Mouse (Mus musculus) spleen, postnatal 0 days (tissue): ENCODE data around the gene Olfr1465. TPM values are rescaled to one million over a fixed set of nuclear protein-coding genes. Genes with fewer than 3 reads are reported as not detected.

Experiments
- polyA plus RNA-seq: library from polyadenylated mRNA; unstranded; fragments of >200 nt; fragmentation: Nextera tagmentation; extraction: Ambion mirVana; gene quantifications from 2 replicates; pipeline ENCODE4 v1.2.1, GENCODE M21; 2015

Gene Olfr1465
- not detected in 2 replicates for polyA plus RNA-seq

DNA sequence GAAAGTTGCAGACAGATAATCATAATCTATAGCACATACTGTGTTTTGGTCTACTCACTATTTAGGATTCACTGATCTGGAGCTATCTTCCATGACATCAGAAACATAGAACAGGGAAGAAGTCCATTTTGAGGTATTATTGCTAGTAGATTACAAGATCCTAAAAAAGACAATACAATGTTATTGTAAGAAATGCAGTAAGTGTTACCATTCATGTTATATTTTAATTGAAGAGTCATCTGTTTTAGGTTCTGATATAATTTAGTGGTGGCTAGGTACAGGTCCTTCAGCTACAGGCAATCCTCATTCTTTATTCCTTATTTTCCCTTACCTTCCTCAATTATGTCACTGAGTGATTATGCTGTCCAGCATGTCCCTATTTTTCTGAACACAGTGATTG lies at the start of gene Olfr1465:
Olfr1465 (minus strand) TSS at position 101 of the 400 bp plus-strand sequence.

DNA sequence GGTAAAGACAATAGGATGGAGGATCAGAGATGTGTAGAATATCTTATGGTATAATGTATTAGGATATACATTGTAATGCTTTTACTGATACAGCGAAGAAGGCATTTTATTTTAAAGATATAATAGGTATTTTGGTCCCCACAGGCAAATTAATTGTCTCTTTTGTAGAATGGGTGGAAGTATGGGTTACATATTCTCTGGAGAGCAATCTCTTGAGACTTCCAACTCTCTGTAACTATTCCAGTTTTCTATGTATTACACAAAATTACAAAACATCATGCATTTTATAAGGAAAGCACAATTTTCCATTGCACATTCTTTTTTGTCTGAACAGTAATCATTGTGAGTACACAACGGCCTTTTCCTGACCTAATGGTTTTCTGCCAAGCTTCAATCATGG lies 46.6 kb upstream of the Olfr1465 start, which contains the start of gene Olfr1467:
Olfr1467 (plus strand) TSS at position 301 of the 400 bp plus-strand sequence.

DNA sequence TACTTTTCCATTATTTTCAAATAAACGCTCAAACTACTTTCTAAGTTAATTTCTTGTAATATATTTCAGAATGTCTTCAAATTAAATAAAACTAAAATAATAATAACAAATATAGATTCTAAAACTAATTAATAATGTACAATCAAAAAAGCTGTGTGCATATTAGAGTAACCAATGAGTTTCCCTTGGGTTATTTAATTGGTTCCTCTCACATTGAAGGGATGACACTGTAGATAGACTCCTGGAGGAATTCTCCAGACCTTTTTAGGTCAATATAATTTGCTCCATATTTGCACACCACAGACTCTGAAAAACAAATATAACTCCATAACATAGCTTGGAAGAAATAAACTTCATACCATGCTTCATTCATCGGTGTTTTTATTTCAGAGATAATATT lies 23.2 kb upstream of the Olfr1465 start, which contains the start of gene Olfr1466:
Olfr1466 (plus strand) TSS at position 301 of the 400 bp plus-strand sequence.

Other genes with a start within 250 kb of the Olfr1465 start
- gene Olfr1457, start 217.7 kb downstream of the Olfr1465 start, polyA plus RNA-seq, result not detected in 2 replicates
- not detected in 2 replicates for gene Olfr1458, start 208.8 kb downstream of the Olfr1465 start, polyA plus RNA-seq
- 0.01 TPM in 1 of 2 replicates, not detected in the other for gene Olfr1459, start 166.0 kb downstream of the Olfr1465 start, polyA plus RNA-seq
- gene Olfr1461, start 152.5 kb downstream of the Olfr1465 start, polyA plus RNA-seq, result not detected in 2 replicates
- not detected in 2 replicates for gene Olfr1462, start 129.8 kb downstream of the Olfr1465 start, polyA plus RNA-seq
- not detected in 2 replicates for gene Olfr1463, start 84.2 kb downstream of the Olfr1465 start, polyA plus RNA-seq
- not detected in 2 replicates for gene Olfr1466, start 23.3 kb upstream of the Olfr1465 start, polyA plus RNA-seq
- gene Olfr1467, start 46.7 kb upstream of the Olfr1465 start, polyA plus RNA-seq, result not detected in 2 replicates
- gene Olfr1469, start 92.3 kb upstream of the Olfr1465 start, polyA plus RNA-seq, result not detected in 2 replicates
- not detected in 2 replicates for gene Olfr1471, start 127.9 kb upstream of the Olfr1465 start, polyA plus RNA-seq
- not detected in 2 replicates for gene Olfr1472, start 140.5 kb upstream of the Olfr1465 start, polyA plus RNA-seq
- gene Olfr1474, start 154.0 kb upstream of the Olfr1465 start, polyA plus RNA-seq, result not detected in 2 replicates
- not detected in 2 replicates for gene Olfr1475, start 164.7 kb upstream of the Olfr1465 start, polyA plus RNA-seq
- gene Olfr1477, start 185.0 kb upstream of the Olfr1465 start, polyA plus RNA-seq, result not detected in 2 replicates
- gene Olfr1480, start 212.4 kb upstream of the Olfr1465 start, polyA plus RNA-seq, result not detected in 2 replicates